Mouse (Mus musculus) right cerebral cortex, adult 2 months (tissue): ENCODE measurements around the gene Cdkal1.

Source experiments
- DNase-seq, 2 experiments: peaks; one replicate each; pipeline ENCODE4 v3.0.0; 2021 to 2022; ENCODE audit warnings: low spot score in 2 of 2

Gene Cdkal1

DNA sequence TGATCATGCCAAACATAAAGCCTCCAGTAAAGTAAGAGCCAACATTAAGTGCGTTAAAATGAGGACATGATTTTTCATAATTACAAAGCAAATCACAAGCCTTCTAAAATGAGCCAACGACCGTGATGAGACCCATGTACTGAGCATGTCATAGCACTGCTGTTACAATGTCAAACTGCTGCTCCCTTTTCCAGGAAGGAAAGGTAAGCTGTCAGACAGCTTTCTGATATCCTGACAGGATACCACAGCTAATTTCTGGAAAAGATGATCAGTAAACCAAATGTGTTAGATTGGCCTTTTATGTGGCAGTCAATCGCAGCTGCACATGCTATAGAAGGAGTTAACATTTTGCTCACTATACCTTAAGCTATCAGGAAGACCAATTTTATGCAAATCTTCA is 44.7 kb downstream of the Cdkal1 start:
- DNase-seq, result no peak

GRCm38 (mm10) chr13:29808383-29808782 is 47.1 kb downstream of the Cdkal1 start:
- DNase-seq, result no peak

DNA sequence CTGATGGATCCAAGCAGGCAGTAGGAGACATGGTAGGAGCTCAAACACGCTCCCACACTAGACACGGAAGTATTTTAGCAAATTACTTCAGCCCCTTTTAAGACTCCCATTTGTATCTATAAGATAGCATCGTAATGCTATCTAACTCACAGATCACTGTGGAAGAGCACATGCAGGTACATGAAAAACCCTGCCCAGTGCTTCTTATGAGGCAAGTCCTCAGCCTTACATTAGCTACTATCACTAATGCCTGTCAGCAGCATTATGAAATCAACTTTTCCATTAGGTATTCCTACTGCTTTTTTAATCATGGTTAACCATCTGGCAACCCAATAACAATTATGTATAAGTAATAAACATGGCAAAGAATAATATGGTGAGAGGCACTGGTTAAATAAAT is 47.5 kb downstream of the Cdkal1 start:
- no peak for DNase-seq

- no peak for DNase-seq
Measured at GRCm38 (mm10) chr13:29806871-29807270, 48.6 kb downstream of the Cdkal1 start.

GRCm38 (mm10) chr13:29805296-29805695 is 50.2 kb downstream of the Cdkal1 start:
- no peak for DNase-seq

DNA sequence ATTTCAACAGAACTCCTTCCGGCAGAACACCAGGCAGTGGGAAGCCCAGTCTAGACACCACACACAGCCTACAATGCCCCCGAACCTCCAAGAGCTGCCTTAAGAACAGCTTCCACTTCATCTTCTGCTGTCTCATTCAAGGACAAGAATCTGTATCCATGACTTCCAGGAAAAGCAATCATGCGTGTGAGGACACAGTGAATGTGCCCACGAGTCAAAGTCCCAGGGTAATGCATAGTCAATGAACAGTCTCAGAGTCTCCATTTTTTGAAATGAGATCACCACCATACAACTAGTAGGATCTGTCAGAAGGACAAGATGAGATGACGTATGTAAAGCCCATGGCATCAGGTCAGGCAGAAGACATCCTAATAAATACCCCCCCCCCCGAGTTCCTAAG is 51.4 kb downstream of the Cdkal1 start:
- no peak for DNase-seq

DNA sequence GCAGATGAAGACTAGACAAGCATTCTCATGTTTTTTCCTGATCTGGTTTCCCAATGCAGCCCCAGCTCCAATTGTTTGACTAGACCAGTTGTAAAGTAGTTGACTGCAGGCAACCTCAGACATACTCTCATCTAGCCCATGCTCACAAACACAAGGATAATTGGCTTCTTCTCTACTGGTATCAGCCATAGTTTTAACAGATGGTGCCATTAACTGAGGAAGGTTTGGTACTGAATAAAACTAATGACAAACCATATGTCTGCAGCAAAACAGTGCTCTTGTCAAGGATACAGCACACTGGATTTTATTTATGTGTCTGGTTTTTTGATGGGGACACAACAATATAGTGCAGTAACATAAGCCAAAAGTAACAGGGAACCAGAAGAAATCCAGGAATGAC is 52.8 kb downstream of the Cdkal1 start:
- no peak for DNase-seq

DNA sequence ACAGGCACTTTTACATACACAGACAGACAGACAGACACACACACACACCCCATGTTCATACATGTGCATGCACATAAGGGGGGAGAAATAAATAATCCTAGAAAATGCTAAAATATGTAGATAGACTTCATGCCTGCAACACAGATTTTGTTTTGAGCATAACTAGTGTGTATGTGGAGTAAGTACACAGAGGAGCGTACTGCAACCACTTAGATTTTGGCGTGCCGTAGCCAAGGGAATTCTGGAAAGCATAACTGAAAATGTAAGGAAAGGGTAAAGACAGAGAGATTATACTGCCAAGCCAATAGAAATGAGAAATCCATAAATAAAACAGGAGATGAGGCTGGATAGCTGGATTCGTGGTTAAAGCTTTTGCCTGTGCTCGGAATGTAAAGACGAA is 55.4 kb downstream of the Cdkal1 start:
- no peak for DNase-seq

DNA sequence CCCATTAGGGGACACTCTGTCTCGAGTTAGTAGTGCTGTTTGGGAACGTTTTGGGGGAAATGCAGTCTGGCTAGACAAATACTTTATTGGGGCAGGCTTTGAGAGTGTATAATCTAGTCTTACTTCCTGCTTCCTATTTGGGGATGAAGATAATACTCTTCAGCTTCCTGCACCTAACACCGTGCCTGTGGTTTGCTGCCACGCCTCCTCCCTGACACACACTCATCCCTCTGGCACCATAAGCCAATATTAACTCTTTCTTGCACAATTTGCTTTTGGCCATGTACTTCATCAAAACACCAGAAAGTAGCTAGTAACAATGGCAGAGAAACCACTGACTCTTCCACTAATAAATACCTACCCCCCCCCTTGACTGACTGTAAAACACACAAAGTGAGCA is 63.4 kb downstream of the Cdkal1 start:
- DNase-seq, result no peak

GRCm38 (mm10) chr13:29791439-29791838 is 64.0 kb downstream of the Cdkal1 start:
- no peak for DNase-seq

DNA sequence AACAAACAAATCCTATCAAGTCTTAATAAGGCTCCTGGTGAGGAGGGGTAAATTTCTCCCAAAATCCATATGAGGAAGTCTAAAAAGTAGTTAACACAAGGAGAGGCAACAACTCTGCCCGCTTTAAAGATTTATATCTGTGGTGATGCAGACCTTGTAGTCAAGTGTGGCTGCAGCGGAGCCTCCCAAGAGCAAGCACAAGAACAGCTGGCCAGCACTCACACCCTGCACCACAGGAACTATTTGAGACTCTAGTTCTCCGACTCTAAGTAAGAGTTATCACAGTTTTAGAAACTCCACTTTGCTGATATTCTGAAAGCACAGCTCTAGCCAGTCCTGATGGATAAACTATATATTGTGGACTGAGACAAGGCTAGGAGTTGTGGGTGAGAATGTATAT is 68.5 kb downstream of the Cdkal1 start:
- DNase-seq, result no peak

GRCm38 (mm10) chr13:29784894-29785293 is 70.6 kb downstream of the Cdkal1 start:
- DNase-seq, result no peak

- DNase-seq, result no peak
Measured at GRCm38 (mm10) chr13:29781332-29781731, 74.1 kb downstream of the Cdkal1 start.

DNA sequence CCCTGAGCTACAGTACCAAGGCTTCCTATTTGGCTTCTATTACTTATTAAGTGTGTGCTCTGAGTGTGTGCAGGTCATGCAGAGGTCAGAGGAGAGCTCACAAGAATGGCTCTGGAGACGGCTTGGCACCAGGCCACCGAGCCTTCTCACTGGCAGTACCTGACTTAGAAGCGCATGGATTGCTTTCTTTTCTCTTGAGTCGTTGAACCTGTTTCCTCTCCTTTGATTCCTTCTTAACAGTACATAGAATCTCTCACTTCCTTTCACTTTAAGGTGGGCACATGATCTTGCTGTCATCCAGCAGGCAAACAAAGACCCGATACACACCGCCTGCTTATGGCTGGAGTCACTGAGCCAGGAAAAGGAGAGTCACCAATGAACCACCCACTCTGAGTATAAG is 74.8 kb downstream of the Cdkal1 start:
- DNase-seq, result no peak

GRCm38 (mm10) chr13:29779519-29779918 is 76.0 kb downstream of the Cdkal1 start:
- DNase-seq, result no peak

- no peak for DNase-seq
Measured at GRCm38 (mm10) chr13:29779116-29779515, 76.4 kb downstream of the Cdkal1 start.

- DNase-seq, result no peak
Measured at GRCm38 (mm10) chr13:29778124-29778523, 77.3 kb downstream of the Cdkal1 start.

DNA sequence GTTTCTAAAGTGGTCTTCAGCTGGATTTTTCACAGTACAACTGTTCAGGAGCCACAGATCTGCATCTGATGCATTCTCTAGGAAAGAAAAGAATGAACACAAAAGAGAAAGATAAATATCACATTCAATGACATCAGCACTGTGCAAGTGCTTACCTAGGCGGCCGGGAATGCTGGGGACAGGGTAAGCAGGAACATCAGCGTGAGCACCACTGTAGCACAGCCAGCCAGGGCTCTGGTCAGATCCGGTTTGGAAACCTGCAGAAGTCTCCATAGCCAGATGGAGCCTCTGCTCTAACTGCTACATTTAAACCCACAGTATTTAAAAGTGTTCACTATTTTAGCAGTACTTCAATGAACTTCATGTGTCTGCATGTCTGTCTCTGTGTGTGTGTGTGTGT is 78.2 kb downstream of the Cdkal1 start:
- no peak for DNase-seq

- DNase-seq, result no peak
Measured at GRCm38 (mm10) chr13:29775603-29776230, 79.8 kb downstream of the Cdkal1 start.

- no peak for DNase-seq
Measured at GRCm38 (mm10) chr13:29773563-29773962, 81.9 kb downstream of the Cdkal1 start.

DNA sequence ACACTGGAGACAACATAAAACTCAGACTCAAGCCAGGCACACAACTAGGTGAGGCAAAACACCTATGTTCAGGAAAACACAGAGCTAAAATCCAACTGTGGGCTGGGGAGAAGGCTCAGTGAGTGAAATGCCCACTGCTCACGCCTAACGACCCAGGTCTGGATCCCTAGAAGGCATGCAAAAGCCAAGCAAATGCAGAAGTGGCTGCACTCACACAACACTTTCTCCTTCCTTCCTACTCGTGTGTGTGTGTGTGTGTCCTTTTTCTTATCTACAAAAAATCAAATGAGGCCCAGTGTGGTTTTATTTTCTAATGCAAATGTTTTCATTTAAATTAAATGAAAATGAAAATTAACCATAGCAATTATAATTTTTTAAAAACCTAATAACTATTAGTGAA is 82.5 kb downstream of the Cdkal1 start:
- DNase-seq, result no peak

- peak; percentile 47 to 64 for DNase-seq
Measured at GRCm38 (mm10) chr13:29769647-29770436, 85.6 kb downstream of the Cdkal1 start.

- DNase-seq, result no peak
Measured at GRCm38 (mm10) chr13:29768104-29768503, 87.4 kb downstream of the Cdkal1 start.

DNA sequence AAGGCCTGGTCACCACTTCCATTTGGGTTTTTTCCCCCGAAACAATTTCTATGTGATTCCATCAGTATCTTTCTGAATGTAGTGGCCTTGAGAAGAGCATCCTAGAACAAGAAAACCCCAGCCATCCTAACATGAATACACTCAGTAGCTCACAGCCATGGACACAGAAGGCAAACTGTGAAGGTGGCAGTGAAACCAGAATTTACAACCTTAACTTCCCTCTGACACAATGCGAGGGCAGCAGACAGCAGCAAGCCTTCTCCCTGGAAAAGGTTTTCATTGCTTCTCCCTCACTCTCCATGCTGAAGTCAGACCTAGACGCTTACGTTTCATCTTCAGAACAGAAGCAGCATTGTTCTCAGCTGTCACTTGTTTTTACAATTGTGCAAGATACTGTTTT is 87.9 kb downstream of the Cdkal1 start:
- no peak for DNase-seq
